In the genomic region with DNA sequence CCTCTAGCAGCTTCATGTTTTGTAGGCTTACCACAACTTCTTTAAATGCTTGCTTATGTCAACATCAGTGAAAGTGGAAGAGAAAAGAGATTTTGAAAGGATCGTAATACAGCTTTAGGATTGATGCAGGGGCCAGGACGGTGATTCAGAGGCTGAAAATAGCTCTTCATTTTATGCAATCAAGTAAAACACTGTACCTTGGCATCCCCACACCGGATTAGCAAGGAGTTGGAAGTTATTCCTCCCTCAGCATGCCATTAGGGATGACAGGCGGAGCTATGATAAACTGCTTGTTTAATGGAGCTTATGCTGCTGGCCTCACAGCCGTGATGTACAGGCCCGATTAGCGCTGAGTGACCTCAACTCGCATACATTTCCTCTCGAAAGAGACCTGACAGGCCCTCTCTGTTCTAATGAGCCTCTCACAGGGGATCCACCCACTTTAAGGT, we compare ENCODE assay signal across 9 mouse cellular contexts.
DNase-seq lines count a peak whose midpoint lies in the region; ATAC-seq and TF ChIP-seq lines count a peak whose summit lies in the region.
"Had no signal": no experiment of that assay in that cellular context is flagged by ENCODE, and none has a peak within 500 bp of the region (broad histone marks: within the 10 kb centered on the region; RNA-seq: fewer than 3 reads in every experiment).

No protein-coding gene starts in this region.

- H3K36me3 ChIP-seq in forebrain, embryonic 11.5 days (ENCODE audit: control insufficient read depth, insufficient read depth, low read length), result no peaks in the 10 kb centered on the region
- H3K36me3 ChIP-seq in hindbrain, embryonic 16.5 days (ENCODE audit: control insufficient read depth, insufficient read depth, low read length), result no peaks in the 10 kb centered on the region
- H3K36me3 ChIP-seq: liver, embryonic 15.5 days had no signal

- H3K27me3 ChIP-seq in forebrain, embryonic 11.5 days (ENCODE audit: control insufficient read depth, insufficient read depth, low read length), result no peaks in the 10 kb centered on the region
- no peaks in the 10 kb centered on the region for H3K27me3 ChIP-seq in hindbrain, embryonic 16.5 days (replicated peaks; ENCODE audit: control insufficient read depth, insufficient read depth, low read length)
- H3K27me3 ChIP-seq: liver, embryonic 15.5 days had no signal

- WGBS in forebrain, embryonic 11.5 days, result 31% methylated on average over 9 of the region's 9 CpGs
- 22% methylated on average over 9 of the region's 9 CpGs for WGBS in hindbrain, embryonic 16.5 days

- H3K9me3 ChIP-seq in forebrain, embryonic 11.5 days (ENCODE audit: control insufficient read depth, low read length), result no peaks in the 10 kb centered on the region
- no peaks in the 10 kb centered on the region for H3K9me3 ChIP-seq in hindbrain, embryonic 16.5 days (ENCODE audit: control insufficient read depth, low read length)
- H3K9me3 ChIP-seq: liver, embryonic 15.5 days had no signal

- TF ChIP-seq CTCF in left cerebral cortex, adult 2 months (IDR thresholded peaks at IDR 0.05), result no peak

- no peak overlapping the region for H3K4me3 ChIP-seq in left cerebral cortex, adult 2 months
- H3K4me3 ChIP-seq in forebrain, embryonic 11.5 days (ENCODE audit: low read depth, low read length), result no peak overlapping the region
- H3K4me3 ChIP-seq in hindbrain, embryonic 16.5 days (ENCODE audit: low read length), result no peak overlapping the region
- H3K4me3 ChIP-seq: liver, embryonic 15.5 days had no signal

- no peak overlapping the region for H3K9ac ChIP-seq in forebrain, embryonic 11.5 days (ENCODE audit: low read length)
- H3K9ac ChIP-seq in hindbrain, embryonic 16.5 days (ENCODE audit: low read depth, low read length), result no peak overlapping the region
- H3K9ac ChIP-seq: liver, embryonic 15.5 days had no signal

- intact Hi-C loops in left cerebral cortex, adult 2 months (cut with DNase I), result loop anchor here (5.0 kb wide), 1 partner anchor 142 kb away; no protein-coding TSS in a partner anchor

- peak; percentile 18; the same call in 1 of the 2 replicates for ATAC-seq in forebrain, embryonic 11.5 days (replicated peaks; ENCODE audit: low FRiP score)
- ATAC-seq in hindbrain, embryonic 16.5 days, result peak; percentile 59
- ATAC-seq in monocyte, adult 5-6 weeks (replicated peaks; ENCODE audit: insufficient number of reproducible peaks, low FRiP score, low TSS enrichment, poor library complexity, severe bottlenecking), result peak; percentile 84

- no peak overlapping the region for H3K4me2 ChIP-seq in forebrain, embryonic 11.5 days (ENCODE audit: low read depth, low read length, severe bottlenecking)
- no peak overlapping the region for H3K4me2 ChIP-seq in hindbrain, embryonic 16.5 days (ENCODE audit: low read length)
- H3K4me2 ChIP-seq: liver, embryonic 15.5 days had no signal

- peaks cover 18% of the 10 kb centered on the region for H3K4me1 ChIP-seq in forebrain, embryonic 11.5 days (replicated peaks; ENCODE audit: control insufficient read depth, insufficient read depth, low read length)
- H3K4me1 ChIP-seq in hindbrain, embryonic 16.5 days (ENCODE audit: control insufficient read depth, insufficient read depth, low read depth, low read length), result peaks cover 23% of the 10 kb centered on the region
- H3K4me1 ChIP-seq: liver, embryonic 15.5 days had no signal

- peak overlapping the region; percentile 74 for H3K27ac ChIP-seq in left cerebral cortex, adult 2 months
- 0 out of 2 replicates have a peak overlapping the region, but pooled peaks have one; percentile 12 for H3K27ac ChIP-seq in forebrain, embryonic 11.5 days (ENCODE audit: low read depth, low read length)
- H3K27ac ChIP-seq in hindbrain, embryonic 16.5 days (ENCODE audit: low read depth, low read length), result no peak overlapping the region
- H3K27ac ChIP-seq: liver, embryonic 15.5 days had no signal

- DNase-seq in left cerebral cortex, adult 2 months (ENCODE audit: extremely low spot score in 1 of 2, low spot score in 2 of 2), result peak in 1 of 2 experiments; percentile 26
- no peak for DNase-seq in left cerebral cortex, adult 11 months (ENCODE audit: low spot score)
- DNase-seq in brain, adult 2 months (ENCODE audit: low read depth, low spot score), result peak; percentile 93
- DNase-seq in forebrain, embryonic 11.5 days (ENCODE audit: low spot score), result peak; percentile 55
- no peak for DNase-seq in layer of hippocampus, adult 11-12 months (ENCODE audit: low spot score)
- no peak for DNase-seq in frontal cortex, postnatal 10 days (ENCODE audit: low spot score in 2 of 2)

Comparison
In these comparisons a context has a peak if more than half of its experiments do, and no peak if none do; other contexts are left out.
1. DNase-seq: peak in brain, adult 2 months (single experiment) and forebrain, embryonic 11.5 days (single experiment); none in left cerebral cortex, adult 11 months (single experiment), layer of hippocampus, adult 11-12 months (single experiment) and frontal cortex, postnatal 10 days (0 of 2).
2. ATAC-seq: peak in every context shown above with its lines; median percentile 84 in monocyte, adult 5-6 weeks; 59 in hindbrain, embryonic 16.5 days; 18 in forebrain, embryonic 11.5 days.